Mouse (Mus musculus): ENCODE data around the gene Myl6b. TPM values are rescaled to one million over a fixed set of nuclear protein-coding genes. Genes with fewer than 3 reads are reported as not detected.

The Myl6b gene
- polyA plus RNA-seq, 1 experiment from 2014 or later, result 3.2 TPM

GRCm38 (mm10) chr10:128460270-128460630, 38.2 kb downstream of the Myl6b start:
- Histone ChIP-seq H3K4me1 (peaks cover 16% of the 10 kb centered on the region), H3K4me3 (peak overlapping the region; percentile 96), H3K9ac (peak overlapping the region; percentile 99), H3K27me3 (replicated peaks) (peaks cover 4% of the 10 kb centered on the region; the same call in 1 of the 2 replicates), H3K27ac (replicated peaks) (peak overlapping the region; percentile 96), H3K9me3 (no peaks in the 10 kb centered on the region), H3K36me3 (peaks cover 45% of the 10 kb centered on the region), H3K4me2 (peak overlapping the region; percentile 81)
- ATAC-seq (ENCODE audit: extremely low read depth, insufficient number of reproducible peaks, low FRiP score, low TSS enrichment), result no peak
- 7% methylated on average over 5 of the region's 5 CpGs for WGBS

GRCm38 (mm10) chr10:128459409-128460269, 38.8 kb downstream of the Myl6b start:
- Histone ChIP-seq H3K4me3 (peak overlapping the region; percentile 96), H3K4me1 (peaks cover 16% of the 10 kb centered on the region), H3K9ac (peak overlapping the region; percentile 99), H3K4me2 (peak overlapping the region; percentile 81), H3K27me3 (replicated peaks) (peaks cover 4% of the 10 kb centered on the region; the same call in 1 of the 2 replicates), H3K36me3 (peaks cover 39% of the 10 kb centered on the region), H3K9me3 (no peaks in the 10 kb centered on the region), H3K27ac (replicated peaks) (peak overlapping the region; percentile 96)
- under 1% methylated on average over 28 of the region's 67 CpGs for whole genome bisulfite sequencing
- ATAC-seq (ENCODE audit: extremely low read depth, insufficient number of reproducible peaks, low FRiP score, low TSS enrichment), result peak; percentile 70

GRCm38 (mm10) chr10:128458719-128459408, 39.6 kb downstream of the Myl6b start, which contains the start of gene Smarcc2:
TSS of gene Smarcc2 (plus strand) at chr10:128459248.
- peaks cover 4% of the 10 kb centered on the region; the same call in 1 of the 2 replicates for H3K27me3 ChIP-seq (replicated peaks)
- H3K4me2 ChIP-seq, result peak within 1 kb of the TSS; percentile 81
- peak within 1 kb of the TSS; percentile 99 for H3K9ac ChIP-seq
- H3K9me3 ChIP-seq, result no peaks in the 10 kb centered on the region
- ATAC-seq (ENCODE audit: extremely low read depth, insufficient number of reproducible peaks, low FRiP score, low TSS enrichment), result peak; percentile 80
- under 1% methylated on average over 58 of the region's 86 CpGs for WGBS
- peak within 1 kb of the TSS; percentile 96 for H3K4me3 ChIP-seq
- peak within 1 kb of the TSS; percentile 96 for H3K27ac ChIP-seq (replicated peaks)
- H3K4me1 ChIP-seq, result peaks cover 16% of the 10 kb centered on the region
- peaks cover 31% of the 10 kb centered on the region for H3K36me3 ChIP-seq

DNA sequence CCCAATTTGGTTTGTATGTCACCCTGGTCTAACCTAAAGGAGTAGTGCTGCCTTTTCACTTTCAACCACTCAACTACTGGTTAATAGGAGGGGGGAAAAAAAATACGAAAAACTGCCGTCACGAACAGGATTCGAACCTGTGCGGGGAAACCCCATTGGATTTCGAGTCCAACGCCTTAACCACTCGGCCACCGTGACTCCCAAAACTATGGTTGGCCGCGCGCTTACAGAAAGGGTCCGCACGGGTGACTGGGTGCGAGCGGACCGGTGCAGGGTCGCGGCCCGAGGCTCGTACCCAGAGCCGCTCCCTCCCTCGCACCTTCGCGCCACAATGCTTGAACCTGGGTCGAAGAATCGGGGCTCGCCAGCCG, 40.2 kb downstream of the Myl6b start:
- Histone ChIP-seq H3K9me3 (no peaks in the 10 kb centered on the region), H3K4me1 (peaks cover 16% of the 10 kb centered on the region), H3K4me3 (peak overlapping the region; percentile 96), H3K4me2 (peak overlapping the region; percentile 81), H3K9ac (peak overlapping the region; percentile 99), H3K27ac (replicated peaks) (peak overlapping the region; percentile 96), H3K27me3 (replicated peaks) (peaks cover 4% of the 10 kb centered on the region; the same call in 1 of the 2 replicates), H3K36me3 (peaks cover 26% of the 10 kb centered on the region)
- WGBS, result under 1% methylated on average over 29 of the region's 29 CpGs
- peak; percentile 11; the same call in 1 of the 2 replicates for ATAC-seq (ENCODE audit: extremely low read depth, insufficient number of reproducible peaks, low FRiP score, low TSS enrichment)

GRCm38 (mm10) chr10:128457676-128458075, 40.8 kb downstream of the Myl6b start:
- Histone ChIP-seq H3K9ac (no peak overlapping the region), H3K4me2 (peak overlapping the region; percentile 81), H3K27me3 (replicated peaks) (peaks cover 4% of the 10 kb centered on the region; the same call in 1 of the 2 replicates), H3K36me3 (peaks cover 19% of the 10 kb centered on the region), H3K27ac (replicated peaks) (no peak overlapping the region), H3K4me3 (no peak overlapping the region), H3K4me1 (peaks cover 16% of the 10 kb centered on the region), H3K9me3 (no peaks in the 10 kb centered on the region)
- WGBS, result 84% methylated on average over 6 of the region's 6 CpGs
- no peak for ATAC-seq (ENCODE audit: extremely low read depth, insufficient number of reproducible peaks, low FRiP score, low TSS enrichment)

GRCm38 (mm10) chr10:128455280-128455679, 43.2 kb downstream of the Myl6b start:
- Histone ChIP-seq H3K4me2 (peak overlapping the region; percentile 52), H3K36me3 (no peaks in the 10 kb centered on the region), H3K27me3 (replicated peaks) (peaks cover 4% of the 10 kb centered on the region; the same call in 1 of the 2 replicates), H3K4me3 (peak overlapping the region; percentile 24), H3K27ac (replicated peaks) (no peak overlapping the region), H3K9me3 (no peaks in the 10 kb centered on the region), H3K9ac (peak overlapping the region; percentile 58; the same call in 1 of the 2 replicates), H3K4me1 (peaks cover 7% of the 10 kb centered on the region)
- ATAC-seq (ENCODE audit: extremely low read depth, insufficient number of reproducible peaks, low FRiP score, low TSS enrichment), result no peak
- 3% methylated on average over 6 of the region's 6 CpGs for WGBS

DNA sequence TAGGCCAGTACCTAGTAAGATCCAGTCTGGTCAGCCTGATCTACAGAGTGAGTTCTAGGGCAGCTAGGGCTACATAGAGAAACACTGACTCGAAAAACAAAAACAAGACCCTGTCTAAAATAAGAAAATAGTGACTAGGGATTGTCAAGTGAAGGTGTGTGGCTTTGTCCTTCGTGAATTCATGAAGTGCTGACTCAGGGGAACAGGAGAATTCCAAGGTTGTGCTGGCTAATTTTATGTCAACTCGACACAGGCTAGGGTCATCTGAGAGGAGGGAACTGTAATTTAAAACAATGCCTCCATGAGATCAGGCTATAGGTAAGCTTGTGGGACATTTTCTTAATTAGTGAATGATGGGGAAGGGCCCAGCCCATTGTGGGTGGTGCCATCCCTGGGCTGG, 44.0 kb downstream of the Myl6b start:
- no peak for ATAC-seq (ENCODE audit: extremely low read depth, insufficient number of reproducible peaks, low FRiP score, low TSS enrichment)
- Histone ChIP-seq H3K27ac (replicated peaks) (no peak overlapping the region), H3K36me3 (no peaks in the 10 kb centered on the region), H3K9ac (0 out of 2 replicates have a peak overlapping the region, but pooled peaks have one; percentile 58), H3K4me2 (no peak overlapping the region), H3K27me3 (replicated peaks) (peaks cover 4% of the 10 kb centered on the region; the same call in 1 of the 2 replicates), H3K4me1 (peaks cover 4% of the 10 kb centered on the region; the same call in 1 of the 2 replicates), H3K4me3 (no peak overlapping the region), H3K9me3 (no peaks in the 10 kb centered on the region)
- WGBS, result 68% methylated on average over 3 of the region's 3 CpGs

DNA sequence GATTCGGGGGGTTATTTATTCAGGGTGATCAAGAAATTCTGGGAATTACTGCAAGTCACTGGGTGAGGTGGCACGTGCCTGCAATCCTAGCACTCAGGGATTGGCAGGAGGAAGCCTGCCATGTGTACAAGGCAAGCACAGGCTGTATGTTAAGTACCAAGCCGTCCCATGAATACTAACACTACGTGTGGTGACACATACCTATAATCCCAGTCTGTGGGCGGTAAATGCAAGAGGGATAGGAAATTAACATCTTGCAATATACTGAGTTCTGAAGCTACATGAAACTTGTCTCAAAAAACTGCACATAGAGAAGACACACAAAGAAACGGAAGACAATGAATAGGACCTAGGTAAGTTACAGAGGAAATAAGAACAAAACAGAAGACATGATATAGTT, 47.5 kb downstream of the Myl6b start:
- Histone ChIP-seq H3K36me3 (no peaks in the 10 kb centered on the region), H3K4me1 (peaks cover 3% of the 10 kb centered on the region; the same call in 1 of the 2 replicates), H3K9me3 (no peaks in the 10 kb centered on the region), H3K9ac (no peak overlapping the region), H3K27ac (replicated peaks) (no peak overlapping the region), H3K4me3 (no peak overlapping the region), H3K27me3 (replicated peaks) (no peaks in the 10 kb centered on the region), H3K4me2 (no peak overlapping the region)
- WGBS, result 71% methylated on average over 6 of the region's 6 CpGs
- ATAC-seq (ENCODE audit: extremely low read depth, insufficient number of reproducible peaks, low FRiP score, low TSS enrichment), result no peak

- Histone ChIP-seq H3K27me3 (replicated peaks) (no peaks in the 10 kb centered on the region), H3K4me3 (no peak overlapping the region), H3K4me2 (no peak overlapping the region), H3K4me1 (no peaks in the 10 kb centered on the region), H3K36me3 (peaks cover 19% of the 10 kb centered on the region), H3K9me3 (no peaks in the 10 kb centered on the region), H3K9ac (no peak overlapping the region), H3K27ac (replicated peaks) (no peak overlapping the region)
- ATAC-seq (ENCODE audit: extremely low read depth, insufficient number of reproducible peaks, low FRiP score, low TSS enrichment), result no peak
- WGBS, result 53% methylated on average over 4 of the region's 4 CpGs
Measured at GRCm38 (mm10) chr10:128445407-128445806, 53.1 kb downstream of the Myl6b start.

DNA sequence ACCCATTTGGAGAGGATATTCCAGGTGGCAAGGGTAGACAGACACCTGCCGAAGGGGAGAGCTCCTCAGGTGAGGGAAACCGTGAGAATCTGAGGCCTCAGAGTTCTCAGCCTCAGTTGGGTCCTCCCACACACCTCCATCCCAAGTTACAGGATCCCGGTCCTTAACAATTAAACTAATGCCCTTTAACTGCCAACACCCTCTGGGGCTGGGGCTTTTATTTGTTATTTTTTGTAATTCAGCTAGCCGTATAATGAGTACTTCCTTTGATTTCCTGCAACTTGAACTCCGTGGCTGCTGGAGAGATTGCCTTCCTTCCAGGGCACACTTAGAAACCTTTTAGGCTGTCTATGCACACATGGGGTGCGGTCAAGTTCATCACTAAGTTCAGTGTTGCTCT, 54.1 kb downstream of the Myl6b start:
- no peak overlapping the region for H3K9ac ChIP-seq
- no peak overlapping the region for H3K4me3 ChIP-seq
- no peak for ATAC-seq (ENCODE audit: extremely low read depth, insufficient number of reproducible peaks, low FRiP score, low TSS enrichment)
- H3K4me1 ChIP-seq, result no peaks in the 10 kb centered on the region
- 65% methylated on average over 6 of the region's 6 CpGs for WGBS
- H3K36me3 ChIP-seq, result peaks cover 30% of the 10 kb centered on the region
- no peaks in the 10 kb centered on the region for H3K9me3 ChIP-seq
- no peak overlapping the region for H3K4me2 ChIP-seq
- no peak overlapping the region for H3K27ac ChIP-seq (replicated peaks)
- H3K27me3 ChIP-seq (replicated peaks), result no peaks in the 10 kb centered on the region
